Mouse (Mus musculus) hindlimb bud, embryonic 11.5 days (tissue): ENCODE results near the gene Nudt15.

ENCODE experiments used
- DNase-seq: peaks from one replicate; pipeline ENCODE4 v3.0.0-alpha.2; 2012; ENCODE audit warnings: low read depth, low spot score; ENCODE audit errors: extremely low spot score

The Nudt15 gene

DNA sequence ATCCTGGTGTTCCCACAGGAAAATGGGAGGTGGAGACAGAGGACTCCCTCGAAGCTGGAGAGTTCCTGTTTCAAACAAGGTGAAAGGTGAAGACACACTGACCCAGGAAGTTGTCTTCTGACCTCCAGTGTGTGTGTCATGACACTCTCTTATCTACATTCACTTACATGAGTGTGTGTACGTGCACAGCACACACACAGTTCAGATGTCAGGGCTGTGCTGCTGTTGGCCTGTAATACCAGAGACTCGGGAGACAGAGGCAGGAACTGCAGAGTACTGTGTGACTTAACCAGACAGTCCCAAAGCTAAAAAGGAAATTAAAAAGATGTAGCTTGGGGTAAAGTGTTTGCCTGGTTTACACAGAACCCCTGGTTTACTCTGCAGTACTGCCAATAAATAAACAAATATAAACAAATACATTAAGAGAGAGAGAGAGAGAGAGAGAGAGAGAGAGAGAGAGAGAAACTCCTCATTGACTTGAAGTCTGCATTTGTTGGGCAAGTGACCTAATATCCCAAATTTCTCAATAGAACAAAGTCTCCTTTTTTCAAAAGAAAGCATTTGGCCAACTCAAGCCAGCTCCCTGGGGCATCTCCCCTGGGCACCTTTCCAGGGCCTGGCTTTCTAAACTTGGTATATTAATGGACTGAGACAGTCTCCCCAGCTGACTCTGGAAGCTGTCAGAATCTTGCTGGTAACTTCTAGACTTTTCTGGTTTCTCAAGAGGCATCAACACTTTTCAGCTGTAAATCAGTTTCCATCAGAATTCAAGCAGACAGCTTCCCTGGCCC lies 74.2 kb downstream of the Nudt15 start:
- DNase-seq = no peak

GRCm38 (mm10) chr14:73472205-73472604 lies 75.8 kb downstream of the Nudt15 start:
- no peak for DNase-seq

DNA sequence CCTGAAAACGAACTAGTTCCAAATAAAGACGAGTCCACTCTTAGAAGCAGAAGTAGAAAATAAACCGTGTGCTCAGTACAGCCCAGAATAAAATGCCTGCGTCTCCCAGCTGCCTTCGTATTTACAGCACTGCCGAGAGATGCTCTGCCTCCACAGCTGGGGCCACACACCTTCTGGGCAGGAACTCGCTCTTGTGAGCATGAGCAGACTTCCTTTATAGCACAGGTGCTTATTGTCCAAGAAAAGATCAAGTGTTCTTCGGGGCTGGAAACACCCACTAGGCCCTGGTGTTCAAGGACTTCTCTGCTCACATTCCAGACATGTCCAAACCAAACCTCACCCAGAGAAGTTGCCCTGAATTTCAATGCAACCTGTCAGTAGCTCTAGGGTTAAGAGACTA lies 77.4 kb downstream of the Nudt15 start:
- DNase-seq = no peak

DNA sequence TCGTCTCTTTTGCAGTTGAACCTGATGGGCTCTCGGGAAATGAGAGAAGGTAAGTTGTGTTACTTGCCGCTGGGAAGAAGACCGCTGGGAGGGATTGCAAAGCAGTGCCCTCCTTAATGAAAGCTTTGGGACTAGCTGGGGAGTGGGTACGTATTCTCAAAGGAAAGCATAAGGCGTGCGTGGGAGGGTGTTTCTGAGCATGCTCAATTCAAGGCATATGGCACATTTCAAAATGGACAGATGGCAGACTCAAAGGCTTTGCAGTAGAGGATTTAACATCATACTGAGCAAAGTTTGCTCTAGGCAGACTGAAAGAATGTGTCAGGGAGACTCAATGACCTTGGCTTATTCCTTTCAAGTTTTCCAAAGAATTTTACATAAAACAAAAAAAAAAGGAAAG lies 78.5 kb downstream of the Nudt15 start:
- DNase-seq = no peak
